Mouse (Mus musculus): ENCODE measurements around the gene Zfp276.

The Zfp276 gene

GRCm38 (mm10) chr8:123254099-123254885 is at the start of gene Zfp276, which contains the start of gene Vps9d1:
Zfp276 (plus strand) TSS chr8:123254195.
Vps9d1 (minus strand) TSS chr8:123254348.
- in situ Hi-C loops (cut with MboI, MseI): no loop called here

GRCm38 (mm10) chr8:123211876-123212275 is 42.1 kb upstream of the Zfp276 start:
- in situ Hi-C loops (cut with MboI, MseI): no loop called here

GRCm38 (mm10) chr8:123212321-123213117 is 41.5 kb upstream of the Zfp276 start, which contains the start of the genes Chmp1a and Spata33:
Chmp1a (minus strand) TSS chr8:123212763.
Spata33 (plus strand) TSS chr8:123212832.
- in situ Hi-C loops (cut with MboI, MseI): no loop called here

GRCm38 (mm10) chr8:123213118-123213772 is 40.8 kb upstream of the Zfp276 start:
- in situ Hi-C loops (cut with MboI, MseI): no loop called here

GRCm38 (mm10) chr8:123215430-123215829 is 38.6 kb upstream of the Zfp276 start:
- in situ Hi-C loops (cut with MboI, MseI): no loop called here

GRCm38 (mm10) chr8:123220917-123221316 is 33.1 kb upstream of the Zfp276 start:
- in situ Hi-C loops (cut with MboI, MseI): loop anchor here in 1 of 2 experiments (10.0 kb wide), 1 partner anchor 354 kb away; no protein-coding TSS in a partner anchor

- in situ Hi-C loops (cut with MboI, MseI): loop anchor here in 1 of 2 experiments (10.0 kb wide), 1 partner anchor 350 kb away; no protein-coding TSS in a partner anchor
Observed at GRCm38 (mm10) chr8:123224278-123225266, 29.4 kb upstream of the Zfp276 start, which contains the start of gene Cdk10. Cdk10 (plus strand) TSS chr8:123224842.

- in situ Hi-C loops (cut with MboI, MseI): loop anchor here in 1 of 2 experiments (10.0 kb wide), 1 partner anchor 346 kb away; no protein-coding TSS in a partner anchor
Observed at GRCm38 (mm10) chr8:123228416-123228815, 25.6 kb upstream of the Zfp276 start.

GRCm38 (mm10) chr8:123230326-123230725 is 23.7 kb upstream of the Zfp276 start:
- in situ Hi-C loops (cut with MboI, MseI): loop anchor here in 1 of 2 experiments (5.0 kb wide), 1 partner anchor 87 kb away; the partner anchor contains the start of gene Fanca

- in situ Hi-C loops (cut with MboI, MseI): loop anchor here in 1 of 2 experiments (5.0 kb wide), 1 partner anchor 86 kb away; the partner anchor contains the start of gene Fanca
Observed at GRCm38 (mm10) chr8:123231742-123232141, 22.3 kb upstream of the Zfp276 start.

GRCm38 (mm10) chr8:123232553-123232952 is 21.4 kb upstream of the Zfp276 start:
- in situ Hi-C loops (cut with MboI, MseI): loop anchor here in 1 of 2 experiments (5.0 kb wide), 1 partner anchor 85 kb away; the partner anchor contains the start of gene Fanca

- in situ Hi-C loops (cut with MboI, MseI): loop anchor here in 1 of 2 experiments (5.0 kb wide), 1 partner anchor 84 kb away; the partner anchor contains the start of gene Fanca
Observed at GRCm38 (mm10) chr8:123233300-123233699, 20.7 kb upstream of the Zfp276 start.

- in situ Hi-C loops (cut with MboI, MseI): loop anchor here in 1 of 2 experiments (5.0 kb wide), 1 partner anchor 84 kb away; the partner anchor contains the start of gene Fanca
Observed at GRCm38 (mm10) chr8:123233760-123234159, 20.2 kb upstream of the Zfp276 start.

- in situ Hi-C loops (cut with MboI, MseI): loop anchor here in 1 of 2 experiments (5.0 kb wide), 1 partner anchor 82 kb away; the partner anchor contains the start of gene Fanca
Observed at GRCm38 (mm10) chr8:123234918-123235519, 19.0 kb upstream of the Zfp276 start.

GRCm38 (mm10) chr8:123235520-123236497 is 18.2 kb upstream of the Zfp276 start, which contains the start of gene Spata2l:
Spata2l (minus strand) TSS chr8:123236233.
- in situ Hi-C loops (cut with MboI, MseI): no loop called here

- in situ Hi-C loops (cut with MboI, MseI): no loop called here
Observed at GRCm38 (mm10) chr8:123239398-123239797, 14.6 kb upstream of the Zfp276 start.

- in situ Hi-C loops (cut with MboI, MseI): no loop called here
Observed at GRCm38 (mm10) chr8:123242107-123242923, 11.7 kb upstream of the Zfp276 start.
